Mouse (Mus musculus): Measurements from ENCODE around the gene Omp. TPM values are rescaled to one million over a fixed set of nuclear protein-coding genes. Genes with fewer than 3 reads are reported as not detected.

Gene Omp
- total RNA-seq, 2 experiments from 2014 or later, result 1.1 to 1.2 TPM

DNA sequence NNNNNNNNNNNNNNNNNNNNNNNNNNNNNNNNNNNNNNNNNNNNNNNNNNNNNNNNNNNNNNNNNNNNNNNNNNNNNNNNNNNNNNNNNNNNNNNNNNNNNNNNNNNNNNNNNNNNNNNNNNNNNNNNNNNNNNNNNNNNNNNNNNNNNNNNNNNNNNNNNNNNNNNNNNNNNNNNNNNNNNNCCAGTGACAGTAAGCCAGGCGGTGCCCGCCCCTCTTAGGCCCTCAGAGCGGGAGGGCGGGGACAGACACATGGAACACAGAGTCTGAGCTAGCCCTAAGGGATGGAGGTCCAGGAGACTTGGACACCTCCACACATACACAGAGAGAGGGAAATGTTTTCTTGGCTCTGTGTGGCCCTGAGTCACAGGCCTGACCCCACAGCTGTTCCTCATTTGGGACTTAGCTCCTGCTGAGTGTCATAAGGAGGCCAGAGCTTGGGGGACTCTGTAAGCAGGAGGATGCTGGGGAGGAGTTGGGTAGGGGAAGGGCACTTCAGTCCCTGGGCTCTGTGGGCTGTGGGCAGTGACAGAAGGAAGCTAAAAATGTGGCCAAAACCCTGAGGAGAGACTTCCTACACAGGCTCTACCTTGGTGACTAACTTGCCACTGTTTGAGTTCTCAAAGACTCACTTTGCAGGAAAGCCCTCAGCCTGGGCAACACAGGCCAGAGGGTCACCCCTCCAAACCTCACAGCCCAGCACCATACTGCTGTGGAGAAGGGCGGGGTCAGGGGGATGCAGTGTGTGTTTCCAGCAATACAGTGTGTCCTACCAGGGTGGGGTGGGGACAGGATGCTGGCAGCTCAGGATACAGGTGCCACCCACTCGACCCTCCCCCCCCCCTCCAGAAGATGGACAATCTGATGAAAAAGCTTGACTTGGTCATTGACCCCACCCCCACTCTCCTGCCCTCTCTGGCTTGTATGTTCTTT, 26.1 kb upstream of the Omp start:
- no peak for DNase-seq (ENCODE audit: low spot score in 2 of 2)

GRCm38 (mm10) chr7:98164999-98165528, 19.8 kb upstream of the Omp start:
- DNase-seq (ENCODE audit: low spot score in 2 of 2), result no peak

DNA sequence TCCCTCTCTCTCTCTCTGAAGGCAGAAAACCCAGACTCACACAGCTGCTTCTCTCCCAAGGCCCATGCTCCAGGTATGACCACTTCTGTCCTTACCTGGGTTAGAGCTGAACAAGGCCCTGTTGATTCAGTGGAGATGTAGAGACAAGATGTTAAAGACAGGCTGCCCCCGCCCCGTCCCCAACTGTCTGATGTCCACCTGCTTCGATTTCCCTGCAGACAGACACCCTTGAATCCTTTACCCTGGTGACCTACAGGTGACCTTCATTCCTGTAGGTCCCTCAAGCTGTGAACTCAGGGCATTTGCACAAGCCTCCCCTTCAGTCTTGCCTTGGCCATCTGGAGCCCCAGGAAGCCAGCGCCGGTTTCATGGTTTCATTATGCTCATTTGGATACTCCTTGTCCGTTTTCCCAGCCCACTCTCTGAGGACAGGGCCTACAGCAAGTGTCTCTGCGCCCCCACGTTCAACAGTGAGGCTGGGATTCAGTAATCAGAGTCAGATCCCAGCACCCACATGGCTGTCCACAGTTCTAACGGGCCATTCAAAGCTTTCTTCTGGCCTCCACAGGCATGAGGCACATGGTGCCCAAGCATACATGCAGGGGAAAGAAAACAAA, 19.2 kb upstream of the Omp start:
- no peak for DNase-seq (ENCODE audit: low spot score in 2 of 2)

- DNase-seq (ENCODE audit: low spot score in 2 of 2), result no peak
Measured at GRCm38 (mm10) chr7:98163700-98164099, 18.4 kb upstream of the Omp start.

GRCm38 (mm10) chr7:98162239-98162638, 16.9 kb upstream of the Omp start:
- DNase-seq (ENCODE audit: low spot score in 2 of 2), result no peak

DNA sequence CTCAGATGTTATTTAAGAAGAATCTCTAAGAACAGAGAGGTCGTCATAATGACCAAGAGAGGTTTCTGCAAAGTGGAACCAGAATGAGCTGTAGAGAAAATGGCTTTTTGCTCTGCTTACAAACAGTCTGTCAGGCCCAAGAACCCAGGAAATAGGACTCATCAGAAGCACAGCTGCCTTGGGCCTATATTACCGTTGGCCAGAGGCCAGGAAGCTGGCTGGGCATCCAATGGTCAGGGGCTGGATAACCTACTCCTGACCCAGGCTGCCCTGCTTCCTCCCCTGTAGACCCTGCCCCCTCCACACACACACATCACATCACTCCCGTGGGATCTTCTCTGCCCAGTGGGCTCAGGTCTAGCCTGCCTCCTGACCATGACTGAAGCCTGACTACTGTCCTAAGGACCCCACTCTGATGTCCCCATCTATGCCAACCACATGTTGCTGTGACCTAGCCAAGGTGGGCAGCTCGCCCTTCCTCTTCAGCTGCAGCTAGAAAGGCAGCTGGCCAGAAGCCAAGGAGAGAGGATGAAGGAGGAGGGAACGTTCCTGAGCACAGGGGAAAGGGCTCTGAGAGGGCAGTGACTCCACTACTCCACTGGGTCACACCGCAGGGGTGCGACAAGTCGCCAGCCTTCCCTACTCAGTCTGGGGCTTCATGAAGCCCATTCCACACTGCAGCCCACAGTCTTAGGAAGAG, 14.9 kb upstream of the Omp start:
- no peak for DNase-seq (ENCODE audit: low spot score in 2 of 2)

DNA sequence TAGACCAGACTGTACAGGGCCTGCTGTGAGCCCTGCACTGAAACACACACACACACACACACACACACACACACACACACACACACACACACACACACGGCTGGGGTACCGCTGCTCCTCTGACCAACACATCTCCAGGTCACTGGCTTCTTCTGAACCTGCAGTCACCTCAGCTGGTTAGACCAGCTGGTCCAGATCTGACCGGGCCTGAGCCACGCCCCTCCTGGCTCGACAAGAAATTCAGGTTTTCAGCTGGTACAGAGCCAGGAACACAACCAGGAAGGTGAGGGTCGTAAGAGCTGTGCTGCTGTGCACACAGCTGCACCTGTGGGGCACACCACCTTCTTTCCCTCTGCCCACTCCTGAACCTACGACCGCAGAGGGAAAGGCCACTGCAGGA, 13.2 kb upstream of the Omp start:
- no peak for DNase-seq (ENCODE audit: low spot score in 2 of 2)

DNA sequence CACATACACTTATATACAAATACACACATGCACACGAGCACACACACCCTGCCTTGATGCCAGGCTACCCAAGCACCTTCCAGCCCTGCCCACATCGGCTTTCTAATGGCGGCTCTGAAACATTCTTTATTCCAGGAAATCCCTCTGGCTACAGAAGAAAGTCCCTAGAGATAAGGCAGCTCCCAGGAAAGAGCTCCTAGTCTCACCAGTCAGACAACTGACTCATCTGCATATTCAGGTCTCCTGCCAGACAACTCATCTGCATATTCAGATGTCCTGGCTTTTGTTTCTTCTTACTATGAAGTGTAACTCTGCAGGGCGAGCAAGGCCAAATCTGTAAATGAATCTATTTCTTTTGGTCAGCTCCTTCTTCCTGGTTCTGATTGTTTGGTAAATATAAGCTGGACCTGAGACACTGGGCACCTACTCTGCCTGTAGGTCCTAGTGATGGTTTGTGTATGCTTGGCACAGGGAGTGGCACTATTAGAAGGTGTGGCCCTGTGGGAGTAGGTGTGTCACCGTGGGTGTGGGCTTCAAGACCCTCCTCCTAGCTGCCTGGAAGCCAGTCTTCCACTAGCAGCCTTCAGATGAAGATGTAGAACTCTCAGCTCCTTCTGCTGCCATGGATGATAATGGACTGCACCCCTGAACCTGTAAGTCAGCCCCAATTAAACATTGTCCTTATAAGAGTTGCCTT, 12.5 kb upstream of the Omp start:
- no peak for DNase-seq (ENCODE audit: low spot score in 2 of 2)

GRCm38 (mm10) chr7:98156280-98156665, 11.0 kb upstream of the Omp start:
- DNase-seq (ENCODE audit: low spot score in 2 of 2), result no peak

DNA sequence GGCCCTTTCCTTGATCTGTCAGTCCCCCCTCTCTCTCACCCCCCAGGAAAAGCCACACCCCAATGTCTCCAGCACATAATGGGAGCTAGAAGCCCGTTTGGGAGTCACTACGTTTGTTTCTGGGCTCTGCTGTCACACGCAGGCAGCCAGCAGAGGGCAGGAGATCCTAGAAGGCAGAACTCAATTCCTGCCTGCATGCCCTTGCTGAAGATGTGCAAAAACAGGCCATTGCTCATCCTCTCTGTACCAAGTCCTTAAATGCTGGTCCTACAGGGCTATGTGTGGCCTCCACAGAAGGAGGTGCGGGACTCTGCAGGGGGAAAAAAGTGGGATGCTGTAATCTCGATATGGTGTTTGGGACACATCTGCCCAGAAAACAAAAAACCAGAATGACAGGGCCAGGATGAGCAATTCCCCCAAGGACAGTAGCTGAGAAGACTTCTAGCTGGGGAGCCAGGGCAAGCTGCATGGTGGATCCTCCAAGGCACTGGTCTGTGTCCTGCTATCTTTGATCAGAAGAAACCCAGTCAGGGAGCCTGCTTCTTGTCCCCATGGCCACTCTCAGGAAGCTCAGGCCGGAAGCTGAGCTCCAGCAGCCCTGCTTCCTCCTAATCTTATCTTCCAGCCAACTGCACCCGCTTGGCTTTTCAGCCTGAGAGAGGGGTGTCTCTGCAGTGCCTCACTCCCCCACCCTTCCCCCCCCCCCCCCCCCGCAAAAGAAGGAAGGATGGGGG, 10.4 kb upstream of the Omp start:
- peak; percentile 53 to 83 for DNase-seq (ENCODE audit: low spot score in 2 of 2)

GRCm38 (mm10) chr7:98153892-98154291, 8.6 kb upstream of the Omp start:
- no peak for DNase-seq (ENCODE audit: low spot score in 2 of 2)

GRCm38 (mm10) chr7:98153345-98153744, 8.0 kb upstream of the Omp start:
- DNase-seq (ENCODE audit: low spot score in 2 of 2), result no peak

GRCm38 (mm10) chr7:98152400-98152799, 7.1 kb upstream of the Omp start:
- DNase-seq (ENCODE audit: low spot score in 2 of 2), result no peak

- DNase-seq (ENCODE audit: low spot score in 2 of 2), result no peak
Measured at GRCm38 (mm10) chr7:98150525-98150924, 5.2 kb upstream of the Omp start.

GRCm38 (mm10) chr7:98149802-98150201, 4.5 kb upstream of the Omp start:
- DNase-seq (ENCODE audit: low spot score in 2 of 2), result no peak

DNA sequence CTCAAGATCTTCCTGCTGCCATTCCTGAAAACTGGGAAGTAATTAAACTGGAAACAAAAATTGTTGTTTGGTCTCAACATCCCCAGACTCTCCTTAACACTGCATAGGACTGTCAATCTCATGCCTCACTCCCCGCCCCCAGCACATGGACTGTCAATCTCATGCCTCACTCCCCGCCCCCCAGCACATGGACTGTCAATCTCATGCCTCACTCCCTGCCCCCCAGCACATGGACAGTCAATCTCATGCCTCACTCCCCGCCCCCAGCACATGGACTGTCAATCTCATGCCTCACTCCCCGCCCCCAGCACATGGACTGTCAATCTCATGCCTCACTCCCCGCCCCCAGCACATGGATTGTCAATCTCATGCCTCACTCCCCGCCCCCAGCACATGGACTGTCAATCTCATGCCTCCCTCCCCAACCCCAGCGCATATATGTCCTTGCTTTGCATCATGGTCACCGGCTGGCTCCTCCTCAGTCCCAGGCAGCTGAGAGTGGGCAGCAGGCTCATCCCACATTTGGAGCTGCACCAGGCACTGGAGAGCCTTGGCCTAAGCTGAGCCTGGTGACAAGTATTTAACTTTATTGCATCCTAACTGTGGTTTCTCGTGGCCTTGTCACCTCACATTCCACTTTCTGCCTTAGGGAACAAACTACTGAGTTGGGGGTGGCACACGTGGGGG, 3.6 kb upstream of the Omp start:
- no peak for DNase-seq (ENCODE audit: low spot score in 2 of 2)

DNA sequence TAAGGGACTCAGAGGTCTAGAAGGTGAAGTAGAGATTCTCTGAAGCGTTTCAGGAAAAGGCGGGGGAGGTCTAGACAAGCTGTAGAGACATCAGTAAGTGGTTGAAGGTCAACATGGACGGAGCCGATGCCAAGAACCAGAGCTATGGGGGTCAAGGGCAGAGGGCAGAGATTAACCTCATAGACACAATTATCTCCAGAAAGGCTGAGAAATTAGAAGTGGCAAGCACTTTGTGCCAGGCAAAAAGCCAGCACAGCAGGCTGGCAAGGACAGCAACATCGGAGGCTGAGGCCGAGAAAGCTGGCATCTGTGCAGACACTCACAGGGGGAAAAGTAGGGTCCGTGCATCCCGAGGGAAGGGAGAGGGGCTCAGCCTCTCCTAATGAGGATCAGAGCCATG, 2.5 kb upstream of the Omp start:
- no peak for DNase-seq (ENCODE audit: low spot score in 2 of 2)

DNA sequence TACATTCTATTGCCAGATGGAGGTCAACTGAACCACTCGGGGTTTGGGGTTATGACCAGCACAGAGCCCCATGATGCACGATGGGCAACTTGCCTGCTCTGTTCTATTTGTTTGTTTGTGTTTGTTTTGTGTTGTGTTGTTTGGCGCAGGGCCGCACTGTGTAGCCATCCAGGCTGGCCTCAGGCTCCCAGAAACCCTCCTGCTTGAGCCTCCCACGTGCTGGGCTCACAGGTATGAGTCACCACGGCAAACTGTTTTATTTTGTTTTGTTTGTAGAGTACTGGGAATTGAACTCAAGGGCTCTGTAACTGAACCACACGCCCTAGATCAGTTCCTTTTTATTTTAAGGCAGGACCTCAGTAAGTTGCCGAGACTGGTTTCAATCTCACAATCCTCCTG, 1.1 kb upstream of the Omp start:
- peak in 1 of 2 experiments; percentile 40 for DNase-seq (ENCODE audit: low spot score in 2 of 2)

DNA sequence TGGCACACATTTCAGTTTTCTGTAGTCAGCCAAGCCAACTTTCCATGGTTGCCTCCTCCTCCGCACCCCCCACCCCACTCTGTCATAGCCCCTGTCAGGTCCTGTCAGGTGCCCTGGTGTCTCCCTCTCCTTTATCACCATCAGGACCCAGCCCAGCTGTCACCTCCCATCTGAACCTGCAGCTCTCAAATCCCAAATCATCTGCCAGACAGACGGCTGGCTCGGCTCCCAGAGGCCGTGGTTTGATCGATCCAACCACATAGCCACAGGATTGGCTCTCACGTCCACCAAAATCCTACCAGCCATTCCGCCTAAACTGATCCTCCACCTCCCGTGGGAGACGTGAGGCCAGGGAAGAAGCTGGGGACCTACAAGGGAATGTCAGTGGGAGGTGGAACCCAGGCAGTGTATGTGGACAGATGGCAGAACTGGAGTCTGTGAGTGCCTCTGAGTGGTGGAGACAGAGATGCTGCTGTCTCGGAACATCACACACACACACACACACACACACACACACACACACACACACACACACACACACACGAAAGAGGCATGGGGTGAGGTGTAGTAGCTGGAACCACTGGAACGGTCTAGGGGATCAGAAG, 642 bp upstream of the Omp start:
- DNase-seq (ENCODE audit: low spot score in 2 of 2), result peak in 1 of 2 experiments; percentile 45

DNA sequence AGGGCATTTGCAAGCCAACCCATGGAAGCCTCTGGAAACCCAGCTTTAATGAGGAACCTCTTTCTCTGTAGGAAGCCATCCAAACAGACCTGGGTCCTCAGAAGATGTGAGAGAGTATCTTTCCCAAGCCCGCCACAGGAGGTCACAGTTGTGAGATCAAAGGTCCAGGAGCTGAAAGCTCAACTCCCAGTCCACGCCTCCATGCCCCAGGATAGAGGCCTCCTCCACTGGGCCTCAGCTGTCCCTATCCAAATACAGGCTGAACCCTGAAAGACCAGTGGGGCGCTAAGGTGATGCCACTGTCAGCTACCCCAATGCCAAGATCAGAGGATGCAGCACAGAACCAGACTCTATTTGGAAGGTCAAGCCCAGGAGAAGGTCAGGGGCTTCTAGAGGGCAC, 2.7 kb downstream of the Omp start:
- DNase-seq (ENCODE audit: low spot score in 2 of 2), result no peak
